Mouse (Mus musculus): ENCODE measurements at regions not wholly inside any gene's neighbourhood (a gene's known extent, or its start where the extent isn't known, plus 50 kb on each side); places are given as distances from the start of the nearest gene placed in this dataset.

DNA sequence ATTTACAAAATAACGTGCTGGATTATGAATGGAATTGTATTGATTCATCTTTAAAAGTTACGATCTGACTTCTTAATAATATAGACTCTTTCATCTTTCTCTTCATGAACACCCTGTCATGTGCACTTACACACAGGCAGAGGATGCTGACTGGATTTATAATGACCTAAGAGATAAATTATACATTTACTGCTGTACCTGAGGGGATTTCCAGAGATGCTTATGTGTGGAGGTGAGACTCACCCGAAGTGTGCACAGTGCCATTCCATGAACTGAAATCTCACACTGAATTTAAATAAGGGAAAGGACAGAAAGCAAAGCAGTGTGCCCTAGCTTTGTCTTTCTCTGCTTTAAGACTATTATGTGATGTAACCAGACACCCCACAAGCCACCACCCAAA, 291.9 kb upstream of the Lrrn1 start:
- no peak for TF ChIP-seq CTCF (IDR thresholded peaks at IDR 0.05; ENCODE audit: borderline replicate concordance, insufficient read depth, low read depth, low read length)
- no peak for TF ChIP-seq POLR2A (IDR thresholded peaks at IDR 0.05; ENCODE audit: borderline replicate concordance, insufficient read depth, low read length)
